Mouse (Mus musculus): ENCODE data around the gene Cd248.

DNA sequence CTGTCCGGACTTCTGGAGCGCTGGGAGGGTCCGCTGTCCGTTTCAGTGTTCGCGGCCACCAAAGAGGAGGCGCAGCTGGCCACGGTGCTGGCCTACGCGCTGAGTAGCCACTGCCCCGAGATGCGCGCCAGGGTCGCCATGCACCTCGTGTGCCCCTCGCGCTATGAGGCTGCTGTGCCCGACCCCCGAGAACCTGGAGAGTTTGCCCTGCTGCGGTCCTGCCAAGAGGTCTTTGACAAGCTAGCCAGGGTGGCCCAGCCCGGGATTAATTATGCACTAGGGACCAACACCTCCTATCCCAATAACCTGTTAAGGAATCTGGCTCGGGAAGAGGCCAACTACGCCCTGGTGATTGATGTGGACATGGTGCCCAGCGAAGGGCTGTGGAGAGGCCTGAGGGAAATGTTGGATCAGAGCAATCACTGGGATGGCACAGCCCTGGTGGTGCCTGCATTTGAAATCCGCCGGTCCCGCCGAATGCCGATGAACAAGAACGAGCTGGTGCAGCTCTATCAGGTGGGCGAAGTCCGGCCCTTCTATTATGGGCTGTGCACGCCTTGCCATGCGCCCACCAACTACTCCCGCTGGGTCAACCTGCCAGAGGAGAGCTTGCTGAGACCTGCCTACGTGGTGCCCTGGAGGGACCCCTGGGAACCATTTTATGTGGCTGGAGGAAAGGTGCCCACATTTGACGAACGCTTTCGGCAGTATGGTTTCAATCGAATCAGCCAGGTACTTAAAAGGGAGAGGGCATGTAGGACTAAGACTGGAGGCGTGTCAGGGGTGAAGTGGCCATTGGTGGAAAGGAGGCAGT, 28.4 kb upstream of the Cd248 start:
- TF ChIP-seq CTCF (IDR thresholded peaks at IDR 0.05) (no peak), POLR2A (IDR thresholded peaks at IDR 0.05; ENCODE audit: insufficient read depth, low read depth, low read length) (no peak)

All from heart, adult 2 months (tissue).